Mouse (Mus musculus): ENCODE data around the gene Wasf1. TPM values are rescaled to one million over a fixed set of nuclear protein-coding genes. Genes with fewer than 3 reads are reported as not detected.

Gene Wasf1
- polyA plus RNA-seq, 1 experiment from 2014 or later, result 12.1 TPM

GRCm38 (mm10) chr10:40879969-40880368, 3.3 kb upstream of the Wasf1 start:
- Histone ChIP-seq H3K27me3 (ENCODE audit: control insufficient read depth, insufficient read depth, low read length) (no peaks in the 10 kb centered on the region), H3K36me3 (ENCODE audit: control insufficient read depth, insufficient read depth, low read length) (peaks cover 4% of the 10 kb centered on the region; the same call in 1 of the 2 replicates), H3K4me1 (ENCODE audit: control insufficient read depth in 2 of 2, insufficient read depth in 2 of 2, low read length in 2 of 2) (peaks cover 9 to 37% of the 10 kb centered on the region in 2 experiments), H3K4me2 (ENCODE audit: low read length) (no peak overlapping the region), H3K4me3 (ENCODE audit: control insufficient read depth in 1 of 2, insufficient read depth in 1 of 2, low read depth in 1 of 2, low read length in 2 of 2) (no peak overlapping the region), H3K9me3 (ENCODE audit: control insufficient read depth, low read length) (no peaks in the 10 kb centered on the region), H3K27ac (replicated peaks in 1 of 2; ENCODE audit: control insufficient read depth in 1 of 2, insufficient read depth in 1 of 2, low read depth in 2 of 2, low read length in 2 of 2) (no peak overlapping the region), H3K9ac (ENCODE audit: low read length) (no peak overlapping the region)
- WGBS, result 57% methylated on average over 9 of the region's 9 CpGs
- no peak for ATAC-seq (ENCODE audit: insufficient number of reproducible peaks, insufficient read depth, low FRiP score, low read depth)

GRCm38 (mm10) chr10:40881236-40881635, 2.0 kb upstream of the Wasf1 start:
- WGBS, result 49% methylated on average over 3 of the region's 3 CpGs
- H3K4me3 ChIP-seq (ENCODE audit: control insufficient read depth in 1 of 2, insufficient read depth in 1 of 2, low read depth in 1 of 2, low read length in 2 of 2), result peak overlapping the region in 1 of 2 experiments; percentile 72; a peak in 2 of 4 replicates
- peaks cover 4% of the 10 kb centered on the region; the same call in 1 of the 2 replicates for H3K36me3 ChIP-seq (ENCODE audit: control insufficient read depth, insufficient read depth, low read length)
- H3K4me1 ChIP-seq (ENCODE audit: control insufficient read depth in 2 of 2, insufficient read depth in 2 of 2, low read length in 2 of 2), result peaks cover 8 to 37% of the 10 kb centered on the region in 2 experiments
- H3K4me2 ChIP-seq (ENCODE audit: low read length), result peak overlapping the region; percentile 93
- no peak for ATAC-seq (ENCODE audit: insufficient number of reproducible peaks, insufficient read depth, low FRiP score, low read depth)
- H3K27me3 ChIP-seq (ENCODE audit: control insufficient read depth, insufficient read depth, low read length), result no peaks in the 10 kb centered on the region
- H3K27ac ChIP-seq (replicated peaks in 1 of 2; ENCODE audit: control insufficient read depth in 1 of 2, insufficient read depth in 1 of 2, low read depth in 2 of 2, low read length in 2 of 2), result peak overlapping the region; percentile 53 to 58; a peak in 3 of 4 replicates
- H3K9ac ChIP-seq (ENCODE audit: low read length), result 0 out of 2 replicates have a peak overlapping the region, but pooled peaks have one; percentile 38
- no peaks in the 10 kb centered on the region for H3K9me3 ChIP-seq (ENCODE audit: control insufficient read depth, low read length)

- Histone ChIP-seq H3K36me3 (ENCODE audit: control insufficient read depth, insufficient read depth, low read length) (peaks cover 4% of the 10 kb centered on the region; the same call in 1 of the 2 replicates), H3K4me2 (ENCODE audit: low read length) (peak overlapping the region; percentile 93), H3K9me3 (ENCODE audit: control insufficient read depth, low read length) (no peaks in the 10 kb centered on the region), H3K27ac (replicated peaks in 1 of 2; ENCODE audit: control insufficient read depth in 1 of 2, insufficient read depth in 1 of 2, low read depth in 2 of 2, low read length in 2 of 2) (peak overlapping the region; percentile 60 to 81), H3K27me3 (ENCODE audit: control insufficient read depth, insufficient read depth, low read length) (no peaks in the 10 kb centered on the region), H3K9ac (ENCODE audit: low read length) (peak overlapping the region; percentile 83), H3K4me1 (ENCODE audit: control insufficient read depth in 2 of 2, insufficient read depth in 2 of 2, low read length in 2 of 2) (peaks cover 8 to 37% of the 10 kb centered on the region in 2 experiments), H3K4me3 (ENCODE audit: control insufficient read depth in 1 of 2, insufficient read depth in 1 of 2, low read depth in 1 of 2, low read length in 2 of 2) (peak overlapping the region; percentile 72 to 88)
- ATAC-seq (ENCODE audit: insufficient number of reproducible peaks, insufficient read depth, low FRiP score, low read depth), result no peak
- WGBS, result 14% methylated on average over 9 of the region's 9 CpGs
These were observed 942 bp upstream of the Wasf1 start for GRCm38 (mm10) chr10:40882333-40882732.

- H3K27ac ChIP-seq (replicated peaks in 1 of 2; ENCODE audit: control insufficient read depth in 1 of 2, insufficient read depth in 1 of 2, low read depth in 2 of 2, low read length in 2 of 2), result peak overlapping the region; percentile 88 to 90
- H3K9ac ChIP-seq (ENCODE audit: low read length), result peak overlapping the region; percentile 81
- no peaks in the 10 kb centered on the region for H3K9me3 ChIP-seq (ENCODE audit: control insufficient read depth, low read length)
- no peaks in the 10 kb centered on the region for H3K27me3 ChIP-seq (ENCODE audit: control insufficient read depth, insufficient read depth, low read length)
- WGBS, result under 1% methylated on average over 78 of the region's 87 CpGs
- peaks cover 8 to 29% of the 10 kb centered on the region in 2 experiments for H3K4me1 ChIP-seq (ENCODE audit: control insufficient read depth in 2 of 2, insufficient read depth in 2 of 2, low read length in 2 of 2)
- peak overlapping the region; percentile 72 to 88 for H3K4me3 ChIP-seq (ENCODE audit: control insufficient read depth in 1 of 2, insufficient read depth in 1 of 2, low read depth in 1 of 2, low read length in 2 of 2)
- peak overlapping the region; percentile 93 for H3K4me2 ChIP-seq (ENCODE audit: low read length)
- peak; percentile 88 for ATAC-seq (ENCODE audit: insufficient number of reproducible peaks, insufficient read depth, low FRiP score, low read depth)
- H3K36me3 ChIP-seq (ENCODE audit: control insufficient read depth, insufficient read depth, low read length), result peaks cover 4% of the 10 kb centered on the region; the same call in 1 of the 2 replicates
These were observed 486 bp downstream of the Wasf1 start for GRCm38 (mm10) chr10:40883644-40884278.

GRCm38 (mm10) chr10:40884279-40884806, 1.1 kb downstream of the Wasf1 start:
- peaks cover 4% of the 10 kb centered on the region; the same call in 1 of the 2 replicates for H3K36me3 ChIP-seq (ENCODE audit: control insufficient read depth, insufficient read depth, low read length)
- 1% methylated on average over 40 of the region's 40 CpGs for WGBS
- peak overlapping the region; percentile 93 for H3K4me2 ChIP-seq (ENCODE audit: low read length)
- no peaks in the 10 kb centered on the region for H3K27me3 ChIP-seq (ENCODE audit: control insufficient read depth, insufficient read depth, low read length)
- H3K27ac ChIP-seq (replicated peaks in 1 of 2; ENCODE audit: control insufficient read depth in 1 of 2, insufficient read depth in 1 of 2, low read depth in 2 of 2, low read length in 2 of 2), result peak overlapping the region; percentile 35 to 88; a peak in 3 of 4 replicates
- H3K4me3 ChIP-seq (ENCODE audit: control insufficient read depth in 1 of 2, insufficient read depth in 1 of 2, low read depth in 1 of 2, low read length in 2 of 2), result peak overlapping the region; percentile 72 to 88
- peak overlapping the region; percentile 81 for H3K9ac ChIP-seq (ENCODE audit: low read length)
- ATAC-seq (ENCODE audit: insufficient number of reproducible peaks, insufficient read depth, low FRiP score, low read depth), result no peak
- H3K9me3 ChIP-seq (ENCODE audit: control insufficient read depth, low read length), result no peaks in the 10 kb centered on the region
- peaks cover 5 to 27% of the 10 kb centered on the region in 2 experiments; a peak in 3 of 4 replicates for H3K4me1 ChIP-seq (ENCODE audit: control insufficient read depth in 2 of 2, insufficient read depth in 2 of 2, low read length in 2 of 2)

GRCm38 (mm10) chr10:40885432-40885831, 2.2 kb downstream of the Wasf1 start:
- H3K4me1 ChIP-seq (ENCODE audit: control insufficient read depth in 2 of 2, insufficient read depth in 2 of 2, low read length in 2 of 2), result peaks cover 0 to 16% of the 10 kb centered on the region in 2 experiments; a peak in 3 of 4 replicates
- WGBS, result 79% methylated on average over 7 of the region's 7 CpGs
- no peaks in the 10 kb centered on the region for H3K9me3 ChIP-seq (ENCODE audit: control insufficient read depth, low read length)
- H3K27ac ChIP-seq (replicated peaks in 1 of 2; ENCODE audit: control insufficient read depth in 1 of 2, insufficient read depth in 1 of 2, low read depth in 2 of 2, low read length in 2 of 2), result no peak overlapping the region
- no peak overlapping the region for H3K4me3 ChIP-seq (ENCODE audit: control insufficient read depth in 1 of 2, insufficient read depth in 1 of 2, low read depth in 1 of 2, low read length in 2 of 2)
- no peaks in the 10 kb centered on the region for H3K27me3 ChIP-seq (ENCODE audit: control insufficient read depth, insufficient read depth, low read length)
- no peak overlapping the region for H3K4me2 ChIP-seq (ENCODE audit: low read length)
- H3K9ac ChIP-seq (ENCODE audit: low read length), result no peak overlapping the region
- no peak for ATAC-seq (ENCODE audit: insufficient number of reproducible peaks, insufficient read depth, low FRiP score, low read depth)
- no peaks in the 10 kb centered on the region for H3K36me3 ChIP-seq (ENCODE audit: control insufficient read depth, insufficient read depth, low read length)

- H3K9ac ChIP-seq (ENCODE audit: low read length), result no peak overlapping the region
- H3K4me3 ChIP-seq (ENCODE audit: control insufficient read depth in 1 of 2, insufficient read depth in 1 of 2, low read depth in 1 of 2, low read length in 2 of 2), result no peak overlapping the region
- no peak for ATAC-seq (ENCODE audit: insufficient number of reproducible peaks, insufficient read depth, low FRiP score, low read depth)
- no peaks in the 10 kb centered on the region for H3K4me1 ChIP-seq (ENCODE audit: control insufficient read depth in 2 of 2, insufficient read depth in 2 of 2, low read length in 2 of 2)
- no peak overlapping the region for H3K4me2 ChIP-seq (ENCODE audit: low read length)
- H3K27ac ChIP-seq (replicated peaks in 1 of 2; ENCODE audit: control insufficient read depth in 1 of 2, insufficient read depth in 1 of 2, low read depth in 2 of 2, low read length in 2 of 2), result no peak overlapping the region
- no peaks in the 10 kb centered on the region for H3K36me3 ChIP-seq (ENCODE audit: control insufficient read depth, insufficient read depth, low read length)
- WGBS, result 86% methylated on average over 2 of the region's 2 CpGs
- H3K9me3 ChIP-seq (ENCODE audit: control insufficient read depth, low read length), result no peaks in the 10 kb centered on the region
- no peaks in the 10 kb centered on the region for H3K27me3 ChIP-seq (ENCODE audit: control insufficient read depth, insufficient read depth, low read length)
These were observed 4.0 kb downstream of the Wasf1 start for GRCm38 (mm10) chr10:40887316-40887715.
